Mouse (Mus musculus): Measurements from ENCODE around the gene Morc2a.
"Not testable (repeated sequence)": the region's sequence is repeated elsewhere in the genome, so short reads cannot be mapped to it uniquely, and the experiment has no call there.

Gene Morc2a

DNA sequence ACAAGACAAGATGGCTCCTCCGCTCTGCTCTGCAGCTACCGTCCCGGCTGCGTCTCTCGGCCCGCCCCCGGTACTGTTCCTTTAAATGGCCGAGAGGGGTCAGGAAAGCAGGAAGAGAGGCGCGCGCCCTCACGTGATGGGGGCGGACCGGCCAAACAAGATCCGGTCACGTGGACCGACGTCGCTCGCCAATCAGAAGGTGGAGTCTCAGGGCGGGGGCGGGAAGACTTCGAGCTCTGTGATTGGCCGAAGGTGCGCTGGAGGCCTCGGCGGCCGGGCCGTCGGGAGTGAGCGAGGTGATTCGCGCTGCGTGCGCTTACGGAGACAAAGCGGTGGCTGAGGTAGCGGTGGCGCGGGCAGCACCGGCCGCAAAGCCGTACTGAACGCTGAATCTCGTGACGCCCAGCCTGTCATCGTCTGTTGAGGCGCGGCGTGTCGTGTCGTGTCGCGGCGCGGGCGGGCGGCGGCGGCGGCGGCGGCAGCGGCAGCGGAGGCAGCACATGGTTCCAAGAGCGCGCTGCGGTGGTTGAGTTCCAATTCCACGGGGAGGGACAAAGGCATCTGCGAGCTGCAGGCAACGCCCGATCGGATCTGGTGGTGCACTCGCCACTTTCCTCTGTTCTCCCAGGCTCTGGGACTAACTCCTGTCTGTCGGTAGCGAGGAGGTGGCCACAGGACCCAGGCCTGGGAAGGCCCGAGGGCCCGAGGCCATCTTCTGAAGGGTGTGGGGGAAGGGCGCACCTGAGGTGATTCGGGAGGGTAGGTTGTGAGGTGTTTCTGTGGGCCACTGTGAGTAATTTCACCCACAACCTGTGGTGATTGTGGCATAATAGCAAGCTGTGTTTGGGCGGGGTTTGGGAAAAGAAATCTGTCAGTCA lies at the start of gene Morc2a:
TSS of gene Morc2a (plus strand) at position 228 of the 878 bp plus-strand sequence.
- DNase-seq (ENCODE audit: low spot score), result peak; percentile 96

DNA sequence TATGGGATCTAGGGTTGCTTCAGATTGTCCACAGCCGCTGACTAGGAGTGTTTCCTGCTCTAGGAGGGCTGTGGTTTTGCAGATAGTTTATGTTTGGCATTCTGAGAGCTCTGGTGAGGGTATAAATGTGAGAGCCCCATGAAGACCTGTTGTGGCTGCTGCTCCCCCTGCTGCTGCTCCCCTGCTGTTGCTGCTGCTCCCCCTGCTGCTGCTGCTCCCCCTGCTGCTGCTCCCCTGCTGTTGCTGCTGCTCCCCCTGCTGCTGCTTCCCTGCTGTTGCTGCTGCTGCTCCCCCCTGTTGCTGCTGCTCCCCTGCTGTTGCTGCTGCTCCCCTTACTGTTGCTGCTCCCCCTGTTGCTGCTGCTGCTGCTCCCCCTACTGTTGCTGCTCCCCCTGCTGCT lies 47.0 kb upstream of the Morc2a start:
- not testable (repeated sequence) for DNase-seq (ENCODE audit: low spot score)

DNA sequence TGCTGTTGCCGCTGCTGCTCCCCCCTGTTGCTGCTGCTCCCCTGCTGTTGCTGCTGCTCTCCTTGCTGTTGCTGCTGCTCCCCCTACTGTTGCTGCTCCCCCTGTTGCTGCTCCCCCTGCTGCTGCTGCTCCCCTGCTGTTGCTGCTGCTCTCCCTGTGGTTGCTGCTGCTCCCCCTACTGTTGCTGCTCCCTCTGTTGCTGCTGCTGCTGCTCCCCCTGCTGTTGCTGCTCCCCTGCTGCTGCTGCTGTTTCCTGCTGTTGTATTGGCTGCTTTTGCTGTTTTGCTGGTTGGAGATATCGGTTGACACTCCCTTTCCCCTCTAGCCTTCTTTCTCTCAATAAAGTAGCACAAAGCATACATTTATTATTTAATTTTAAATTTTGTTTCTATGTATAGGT lies 46.3 kb upstream of the Morc2a start:
- DNase-seq (ENCODE audit: low spot score), result not testable (repeated sequence)

DNA sequence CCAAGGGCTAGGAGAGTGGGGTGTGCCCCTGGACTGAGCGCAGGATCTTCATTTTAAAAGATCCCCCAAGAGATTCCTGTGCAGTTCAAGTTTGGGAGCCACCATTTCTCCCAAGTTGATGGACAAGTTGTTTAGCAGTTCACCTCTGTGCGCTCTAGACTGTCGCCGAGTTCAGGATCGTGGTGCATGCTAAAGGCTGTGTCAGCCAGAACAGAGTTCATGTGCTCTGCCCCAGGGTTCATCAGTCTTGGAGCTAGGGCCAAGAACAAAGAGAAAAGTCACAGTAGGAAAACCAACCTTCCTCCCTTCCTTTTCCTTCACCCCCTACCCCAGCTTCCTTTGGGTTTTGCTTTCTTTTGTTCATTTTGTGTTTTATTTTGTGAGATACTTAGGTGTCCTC lies 42.5 kb upstream of the Morc2a start:
- no peak for DNase-seq (ENCODE audit: low spot score)

DNA sequence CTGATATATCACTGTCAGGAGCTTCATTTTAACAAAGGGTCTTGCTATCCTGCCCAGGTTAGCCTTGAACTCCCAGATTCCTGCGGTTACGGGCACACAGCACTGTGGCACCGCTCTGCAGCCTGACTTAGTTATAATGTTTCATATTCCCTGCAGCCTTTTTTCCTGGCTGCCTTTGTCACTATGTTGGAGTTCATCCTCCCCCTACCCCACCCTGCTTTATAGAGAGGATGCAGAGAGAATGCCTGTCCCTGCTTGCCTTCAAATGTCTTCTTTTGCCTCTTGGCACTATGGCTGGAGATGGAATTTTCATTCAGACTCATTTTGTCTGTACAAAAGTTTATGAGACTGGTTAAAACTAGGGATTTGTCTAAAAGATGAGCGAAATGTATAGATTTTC lies 33.4 kb upstream of the Morc2a start:
- no peak for DNase-seq (ENCODE audit: low spot score)

DNA sequence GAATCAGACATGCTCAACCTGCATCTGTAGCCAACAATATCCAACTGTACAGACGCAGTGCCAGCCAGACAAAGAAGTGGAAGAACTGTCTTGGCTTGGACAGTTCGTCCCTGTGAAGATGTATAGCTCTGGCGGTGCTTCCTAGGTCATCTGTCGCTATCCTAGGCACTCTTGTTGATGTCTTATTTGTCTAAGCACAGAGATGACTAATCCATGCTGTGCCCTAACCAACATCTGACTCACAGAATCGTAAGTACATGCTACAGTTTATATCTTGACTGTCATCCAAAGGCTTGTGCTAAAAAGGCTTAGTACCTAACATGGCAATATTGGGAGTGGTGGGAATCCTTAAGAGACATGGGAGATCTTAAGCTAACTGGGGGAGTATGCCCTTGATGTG lies 26.2 kb upstream of the Morc2a start:
- DNase-seq (ENCODE audit: low spot score), result no peak

DNA sequence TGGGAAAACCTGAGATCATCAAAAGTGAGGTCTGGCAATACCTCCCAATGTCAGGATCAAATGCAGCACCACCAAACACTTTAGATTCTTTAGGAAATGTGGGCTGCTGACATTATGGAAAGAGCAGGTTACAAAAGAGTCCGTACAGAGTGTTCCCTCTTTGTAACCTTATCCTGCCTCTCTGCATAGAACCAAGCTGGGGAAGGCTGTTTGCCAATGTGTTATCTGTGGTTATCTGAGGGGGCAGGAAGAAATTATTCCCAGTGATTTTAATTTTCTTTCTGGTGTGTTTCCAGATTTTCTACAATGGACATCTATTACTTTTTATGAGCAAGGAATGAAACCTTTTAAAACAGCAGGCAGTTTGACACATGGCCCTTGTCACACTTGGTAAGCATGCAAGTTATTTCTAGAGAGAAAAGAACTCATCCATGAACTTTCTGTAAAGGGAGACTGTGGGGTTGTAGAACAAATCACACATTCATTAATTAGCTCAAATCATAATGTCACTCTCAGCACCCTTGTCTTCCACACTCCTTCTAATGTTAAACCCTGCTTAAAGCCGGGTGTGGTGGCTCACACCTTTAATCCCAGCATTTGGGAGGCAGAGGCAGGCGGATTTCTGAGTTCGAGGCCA lies 24.5 kb upstream of the Morc2a start:
- DNase-seq (ENCODE audit: low spot score), result no peak

DNA sequence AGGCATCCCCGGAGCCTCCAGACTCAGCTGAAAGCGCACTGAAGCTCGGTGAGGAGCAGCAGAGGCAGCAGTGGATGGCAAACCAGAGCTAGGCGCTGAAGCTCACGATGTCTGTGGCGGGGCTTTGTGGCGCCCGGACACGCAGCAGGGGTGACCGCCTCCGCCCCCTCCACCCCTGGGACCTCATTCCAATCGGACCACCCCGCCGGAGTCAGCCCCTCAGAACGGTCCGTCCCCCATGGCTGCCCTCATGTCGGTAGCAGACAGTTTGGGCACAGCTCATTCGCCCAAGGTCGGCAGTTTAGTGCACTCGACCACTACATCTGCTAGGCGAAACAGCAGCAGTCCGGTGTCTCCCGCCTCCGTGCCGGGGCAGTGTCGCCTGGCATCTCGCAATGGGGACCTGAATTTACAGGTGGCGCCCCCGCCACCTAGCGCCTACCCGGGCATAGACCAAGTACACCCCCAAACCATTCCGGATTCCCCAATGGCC lies 19.9 kb upstream of the Morc2a start:
- DNase-seq (ENCODE audit: low spot score), result no peak

DNA sequence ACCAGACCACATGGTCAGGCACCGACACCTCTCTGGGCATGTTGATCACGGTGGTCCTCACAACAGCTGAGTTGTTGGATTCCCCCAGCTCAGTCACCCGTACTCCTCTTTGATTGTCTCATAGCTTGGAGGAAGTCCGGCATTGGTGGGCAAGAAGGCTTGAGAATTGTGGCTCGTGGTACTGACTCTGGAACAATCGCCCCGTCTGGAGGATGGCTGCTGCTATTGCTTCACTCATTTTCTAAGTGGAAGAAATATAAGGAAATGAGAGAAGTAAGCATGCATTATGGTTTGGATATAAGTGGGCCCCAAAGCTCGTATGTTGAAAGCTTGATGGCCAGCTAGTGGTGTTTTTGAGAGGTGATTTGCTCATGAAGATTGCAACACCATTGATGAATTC lies 15.7 kb upstream of the Morc2a start:
- DNase-seq (ENCODE audit: low spot score), result not testable (repeated sequence)

DNA sequence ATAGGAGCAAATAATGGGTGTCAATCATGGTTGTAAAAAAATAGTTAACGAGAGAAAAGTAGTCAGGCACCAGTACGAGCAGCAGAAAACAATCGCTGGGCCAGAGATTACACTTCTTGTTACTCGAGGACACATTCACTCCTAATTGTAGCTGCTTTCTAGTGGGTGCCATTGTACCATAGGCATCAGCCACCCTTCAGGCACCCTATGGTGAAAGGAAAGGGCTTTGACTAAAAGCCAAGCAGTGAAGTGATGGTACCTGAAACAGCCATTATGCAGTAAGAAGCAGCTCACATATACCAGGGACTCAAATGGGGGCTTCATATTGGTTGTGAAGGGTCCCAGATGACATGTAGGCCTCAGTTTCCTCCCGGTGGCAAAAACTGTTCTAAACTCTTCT lies 1.3 kb upstream of the Morc2a start:
- no peak for DNase-seq (ENCODE audit: low spot score)

DNA sequence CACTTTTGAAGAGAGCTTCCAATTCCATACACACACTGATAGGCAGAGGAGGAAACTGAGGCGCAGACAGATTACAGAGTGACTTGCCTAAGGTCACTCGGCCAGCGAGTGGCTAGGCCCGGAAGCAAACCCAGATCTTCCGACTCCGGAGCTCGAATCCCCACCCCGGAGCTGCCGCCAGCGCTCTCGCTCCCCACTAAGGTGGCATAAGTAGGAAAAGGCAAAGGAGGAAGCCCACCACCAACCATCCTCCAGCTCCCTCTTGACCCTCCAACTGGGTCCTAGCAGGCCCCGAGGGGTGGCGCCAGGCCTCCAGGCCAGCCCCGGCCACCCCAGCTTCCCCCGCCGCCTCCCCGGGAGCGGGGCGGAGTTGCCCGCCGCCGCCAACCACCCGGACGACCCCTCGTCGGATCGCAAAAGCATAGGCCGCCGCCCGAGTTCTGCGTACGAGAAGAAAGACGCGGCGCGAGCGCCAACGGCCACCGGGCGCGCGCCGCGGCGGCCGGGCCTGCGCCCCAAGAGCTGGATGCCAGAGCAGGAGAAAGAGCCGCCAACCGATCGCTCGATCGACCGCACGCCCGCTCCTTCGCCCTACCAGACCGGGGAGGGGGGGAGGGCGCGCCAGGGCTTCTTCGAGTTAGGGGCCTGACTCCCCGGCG lies 557 bp upstream of the Morc2a start:
- no peak for DNase-seq (ENCODE audit: low spot score)

DNA sequence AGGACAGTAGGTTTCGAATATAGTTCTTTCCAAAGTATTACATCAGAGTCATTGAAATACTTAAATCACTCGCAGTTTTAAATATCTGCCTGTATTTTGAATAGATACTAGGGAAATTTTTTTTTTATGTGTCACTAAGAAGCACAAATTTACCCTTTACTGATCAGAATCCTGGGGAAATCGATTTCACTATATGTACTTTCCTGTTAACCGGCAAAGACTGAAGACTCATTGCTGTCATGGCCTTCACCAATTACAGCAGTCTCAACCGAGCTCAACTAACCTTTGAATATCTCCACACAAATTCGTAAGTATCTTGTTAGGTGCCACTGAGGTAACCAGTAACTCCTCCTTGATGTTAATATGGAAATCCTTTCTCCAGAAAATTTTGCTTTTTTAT lies 1.1 kb downstream of the Morc2a start:
- DNase-seq (ENCODE audit: low spot score), result no peak

DNA sequence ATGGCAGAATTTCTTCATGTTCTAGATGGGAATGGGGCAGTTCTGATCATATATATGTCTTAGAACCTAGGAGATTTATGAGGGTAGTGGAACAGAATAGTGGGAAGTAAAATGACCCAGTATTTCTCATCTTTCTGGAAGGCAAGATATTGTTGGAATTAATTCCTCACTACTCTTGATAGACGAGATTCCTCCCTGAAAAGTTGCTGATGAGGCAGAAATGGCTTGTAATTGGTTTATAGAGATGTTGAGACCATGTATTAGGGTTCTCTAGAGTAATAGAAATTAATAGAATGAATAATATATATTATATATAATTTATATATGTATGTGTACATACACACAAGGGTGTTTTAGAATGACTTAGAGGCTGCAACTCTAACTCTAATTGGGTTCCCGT lies 13.0 kb downstream of the Morc2a start:
- DNase-seq (ENCODE audit: low spot score), result no peak

DNA sequence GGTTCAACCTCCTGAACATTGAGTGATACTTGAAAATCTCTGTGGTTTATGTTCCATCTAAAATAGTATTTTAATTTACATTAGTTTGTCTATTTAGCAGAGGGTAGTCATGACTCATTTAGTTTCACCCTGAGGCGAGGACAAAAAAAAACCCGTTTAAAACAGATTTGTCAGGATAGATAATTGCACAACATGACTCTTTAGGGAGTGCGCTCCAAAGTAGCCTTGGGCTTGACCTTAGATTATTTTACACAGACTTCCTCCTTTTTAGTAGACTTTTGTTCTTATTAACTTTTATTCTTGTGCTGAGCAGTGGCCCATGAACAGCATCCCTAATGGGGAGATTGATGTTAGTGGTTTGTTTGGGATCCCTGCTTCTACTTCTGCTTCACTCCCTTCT lies 18.5 kb downstream of the Morc2a start:
- no peak for DNase-seq (ENCODE audit: low spot score)

DNA sequence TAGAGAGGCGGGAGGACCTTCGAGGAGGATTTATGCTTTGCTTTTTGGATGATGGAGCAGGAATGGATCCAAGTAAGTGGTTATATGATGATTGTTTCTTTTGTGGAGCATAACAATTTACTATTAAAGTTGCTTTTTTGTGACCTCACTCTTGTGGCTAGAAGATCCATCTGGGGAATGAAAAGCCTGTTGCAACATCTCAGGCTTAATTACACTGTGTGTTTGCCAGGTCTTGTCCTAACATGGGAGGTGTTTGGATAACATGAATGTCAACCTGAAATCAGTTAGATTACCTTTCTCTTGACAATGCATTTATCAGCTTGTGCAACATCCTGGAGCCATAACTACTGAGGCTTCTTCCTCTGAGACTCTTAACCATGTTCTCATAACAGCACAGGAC lies 19.8 kb downstream of the Morc2a start:
- DNase-seq (ENCODE audit: low spot score), result no peak

DNA sequence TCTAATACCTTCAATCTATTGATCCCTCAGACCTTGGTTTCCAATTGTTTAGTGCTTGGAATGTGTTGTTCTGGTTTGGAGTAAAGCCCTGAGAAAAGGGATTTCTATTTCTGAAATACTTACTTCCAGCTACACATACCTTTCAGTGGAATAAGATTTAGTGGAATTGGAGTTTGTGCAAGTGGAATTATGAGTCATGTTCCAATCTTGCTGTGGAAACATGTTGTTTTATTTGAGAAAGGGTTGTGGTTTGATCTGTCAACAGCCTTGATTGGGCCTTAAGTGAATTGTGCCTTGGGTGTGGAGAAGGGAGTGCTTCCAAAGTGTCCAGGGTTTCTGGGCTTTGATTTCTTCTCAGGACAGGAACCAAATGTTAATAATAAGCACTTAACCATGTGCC lies 20.9 kb downstream of the Morc2a start:
- no peak for DNase-seq (ENCODE audit: low spot score)

DNA sequence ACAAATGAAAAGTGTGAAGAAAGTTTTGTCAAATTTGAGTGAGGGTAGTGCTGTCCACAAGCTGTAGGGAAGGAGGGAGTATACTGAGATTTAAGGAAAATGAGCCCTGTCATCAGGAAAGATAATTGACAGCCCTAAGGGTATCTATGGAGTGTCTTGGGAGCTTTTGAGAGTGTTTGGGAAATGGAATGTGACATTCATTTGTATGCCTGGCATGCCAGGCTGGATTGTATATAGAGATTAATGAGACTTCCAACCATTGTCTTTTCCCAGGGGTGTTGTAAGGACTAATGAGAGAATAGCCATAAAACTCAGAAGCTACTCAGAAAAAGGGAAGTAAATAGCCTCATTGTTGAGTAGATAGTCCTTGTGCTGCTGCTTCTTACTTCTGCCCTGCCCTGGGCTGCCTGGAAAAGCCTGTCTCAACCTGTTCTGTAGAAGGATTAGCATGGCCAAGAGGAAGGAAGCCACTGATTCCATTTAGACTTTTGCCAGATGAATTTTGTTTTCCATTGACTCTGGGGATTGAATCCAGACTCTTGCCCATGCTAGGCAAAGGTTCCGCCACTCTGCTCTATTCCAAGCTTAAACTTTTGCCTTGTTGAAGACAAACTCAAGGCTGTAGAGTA lies 22.1 kb downstream of the Morc2a start:
- no peak for DNase-seq (ENCODE audit: low spot score)

DNA sequence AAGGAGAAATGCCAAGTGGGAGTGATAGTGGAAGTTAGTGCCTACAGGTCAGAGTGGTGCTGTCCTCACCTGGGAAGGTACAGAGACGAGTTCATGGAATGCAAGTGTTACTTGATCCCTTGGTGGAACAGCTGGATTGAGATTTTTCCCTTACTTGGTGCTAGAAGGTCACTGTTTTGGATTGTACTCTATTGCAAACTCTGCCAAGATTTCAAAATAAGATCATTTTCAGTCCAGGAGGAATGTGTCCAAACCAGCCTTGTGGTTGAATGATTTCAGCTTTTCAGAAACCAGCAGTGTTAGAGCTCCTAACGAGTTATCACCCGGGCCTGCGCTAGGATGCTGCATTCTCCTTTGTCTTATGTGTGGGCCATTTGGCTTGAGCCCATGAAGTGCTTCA lies 25.6 kb downstream of the Morc2a start:
- no peak for DNase-seq (ENCODE audit: low spot score)

DNA sequence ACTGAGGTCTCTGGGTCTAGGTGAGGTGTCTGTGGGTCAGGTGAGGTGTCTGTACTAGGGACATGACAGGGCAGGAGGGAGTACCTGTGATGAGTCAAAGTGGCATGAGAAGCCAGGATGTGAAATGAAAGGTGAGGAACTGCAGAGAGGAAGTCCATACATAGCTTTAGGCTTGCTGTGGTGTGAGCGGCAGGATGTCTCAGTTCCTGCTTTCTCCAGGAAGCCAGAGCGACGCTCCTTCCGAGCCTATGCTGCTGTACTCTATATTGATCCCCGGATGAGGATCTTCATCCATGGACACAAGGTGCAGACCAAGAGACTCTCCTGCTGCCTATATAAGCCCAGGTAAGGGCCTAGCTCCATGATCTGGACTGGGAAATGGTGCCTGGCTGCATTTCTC lies 27.4 kb downstream of the Morc2a start:
- DNase-seq (ENCODE audit: low spot score), result no peak

DNA sequence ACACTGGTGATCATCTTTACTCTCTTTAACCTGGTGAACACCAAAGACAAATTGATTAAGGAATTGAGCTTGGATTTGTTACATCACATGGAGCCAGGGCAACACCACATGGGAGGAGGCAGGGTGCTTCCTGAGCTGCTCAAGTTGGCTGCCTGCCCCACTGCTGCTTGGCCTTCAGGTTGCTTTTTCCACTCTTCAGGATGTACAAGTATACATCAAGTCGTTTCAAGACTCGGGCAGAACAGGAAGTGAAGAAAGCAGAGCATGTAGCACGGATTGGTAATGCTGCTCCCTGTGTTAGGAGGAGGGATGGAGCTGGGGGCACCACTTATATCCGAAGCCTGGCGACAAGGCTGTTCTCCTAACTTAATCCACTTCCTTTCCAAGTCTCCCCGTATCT lies 28.2 kb downstream of the Morc2a start:
- DNase-seq (ENCODE audit: low spot score), result no peak

DNA sequence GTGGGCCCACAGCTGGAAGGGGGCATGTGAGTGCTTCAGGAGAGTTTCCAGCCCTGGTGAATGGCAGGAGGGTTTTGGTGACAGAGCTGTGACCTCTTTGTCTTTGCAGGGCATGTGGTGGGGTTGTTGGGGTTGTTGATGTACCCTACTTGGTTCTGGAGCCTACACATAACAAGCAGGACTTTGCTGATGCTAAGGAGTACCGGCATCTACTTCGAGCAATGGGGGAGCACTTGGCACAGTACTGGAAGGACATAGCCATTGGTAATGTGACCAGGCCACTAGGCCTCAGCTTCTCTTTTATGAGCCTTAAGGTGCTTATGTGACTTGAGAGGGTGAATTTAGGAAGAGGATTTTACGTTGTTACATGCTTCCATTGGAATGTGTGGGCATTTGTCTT lies 30.8 kb downstream of the Morc2a start:
- DNase-seq (ENCODE audit: low spot score), result no peak

DNA sequence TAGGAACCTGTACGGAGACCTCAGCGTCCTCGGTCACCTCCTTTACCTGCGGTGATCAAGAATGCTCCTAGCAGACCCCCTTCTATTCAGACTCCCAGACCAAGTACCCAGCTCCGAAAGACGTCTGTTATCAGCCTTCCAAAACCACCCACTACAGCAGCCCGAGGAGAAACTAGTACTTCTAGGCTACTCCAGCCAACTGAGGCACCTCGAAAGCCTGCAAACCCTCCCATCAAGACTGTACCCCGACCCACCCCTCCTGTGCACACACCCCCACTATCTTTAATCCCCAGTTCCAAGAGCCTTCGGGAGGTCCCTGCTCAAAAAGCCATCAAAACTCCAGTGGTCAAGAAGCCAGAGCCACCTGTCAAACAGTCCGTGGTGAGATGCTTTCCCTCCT lies 34.7 kb downstream of the Morc2a start:
- no peak for DNase-seq (ENCODE audit: low spot score)

DNA sequence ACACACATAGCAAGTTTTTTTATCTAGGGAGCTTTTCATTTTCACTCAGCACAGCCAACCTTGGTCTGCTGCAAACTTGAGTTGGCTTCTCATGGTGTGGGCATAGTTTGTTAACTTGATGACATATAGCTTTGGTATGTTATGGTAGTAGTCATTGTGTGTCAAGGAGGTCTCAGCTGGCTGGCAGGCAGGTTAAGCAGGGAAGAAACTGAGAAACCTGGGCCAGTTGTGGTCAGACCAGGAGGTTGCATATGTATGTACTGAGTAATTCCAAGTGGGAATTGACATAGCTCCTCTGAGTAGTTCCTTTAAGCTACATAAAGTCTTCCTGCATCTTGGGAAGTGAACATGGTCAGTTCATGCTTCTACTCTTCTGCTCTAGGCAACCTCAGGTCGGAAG lies 35.2 kb downstream of the Morc2a start:
- DNase-seq (ENCODE audit: low spot score), result no peak

All from left cerebral cortex, adult 11 months (tissue).